Mouse (Mus musculus) forebrain, embryonic 11.5 days (tissue): ENCODE data around the gene Prdm12. TPM values are rescaled to one million over a fixed set of nuclear protein-coding genes. Genes with fewer than 3 reads are reported as not detected.

ENCODE experiments used
- ATAC-seq: fragments of 200-750 bp; cut with Nextera tagmentation; replicated peaks from 2 replicates; pipeline ENCODE4 v1.8.0; 2017; ENCODE audit warnings: moderate TSS enrichment; ENCODE audit not compliant: low FRiP score
- DNase-seq: peaks from one replicate; pipeline ENCODE4 v3.0.0-alpha.2; 2017; ENCODE audit warnings: low spot score
- H3K27ac ChIP-seq: fragments of 300-500 bp; sonication (generic); 2 replicates; pipeline ENCODE4 v1.5.1; 2014; ENCODE audit warnings: low read depth, low read length
- H3K27me3 ChIP-seq: fragments of 300-500 bp; sonication (generic); 2 replicates; pipeline ENCODE4 v1.6.1; 2014; ENCODE audit warnings: mild to moderate bottlenecking, low read length, mixed read lengths; ENCODE audit not compliant: control insufficient read depth, insufficient read depth
- H3K36me3 ChIP-seq: fragments of 300-500 bp; sonication (generic); 2 replicates; pipeline ENCODE4 v1.6.1; 2014; ENCODE audit warnings: mild to moderate bottlenecking, low read length, moderate library complexity, mixed read lengths; ENCODE audit not compliant: control insufficient read depth, insufficient read depth
- H3K4me1 ChIP-seq: fragments of 300-500 bp; sonication (generic); replicated peaks from 2 replicates; pipeline ENCODE4 v1.6.1; 2014; ENCODE audit warnings: low read length, mixed read lengths; ENCODE audit not compliant: control insufficient read depth, insufficient read depth
- H3K4me2 ChIP-seq: fragments of 300-500 bp; sonication (generic); 2 replicates; pipeline ENCODE4 v1.6.1; 2014; ENCODE audit warnings: low read depth, mild to moderate bottlenecking, low read length, moderate library complexity, mixed read lengths; ENCODE audit not compliant: severe bottlenecking
- H3K4me3 ChIP-seq: fragments of 300-500 bp; sonication (generic); 2 replicates; pipeline ENCODE4 v1.5.1; 2014; ENCODE audit warnings: low read depth, low read length
- H3K9ac ChIP-seq: fragments of 300-500 bp; sonication (generic); 2 replicates; pipeline ENCODE4 v1.6.1; 2014; ENCODE audit warnings: low read length
- H3K9me3 ChIP-seq: fragments of 300-500 bp; sonication (generic); 2 replicates; pipeline ENCODE4 v1.6.1; 2016; ENCODE audit warnings: low read length, mixed read lengths; ENCODE audit not compliant: control insufficient read depth
- WGBS: fragments of 180-500 bp; shearing (Covaris S2); extraction: QIAGEN DNeasy Blood & Tissue Kit; methylation state at CpG from one replicate; pipeline ENCODE4 v1.1.7; 2014; 5-methylcytosine and 5-hydroxymethylcytosine counted together
- polyA plus RNA-seq: library from polyadenylated mRNA; unstranded; fragments of >200 nt; fragmentation: Nextera tagmentation; extraction: Ambion mirVana; gene quantifications from 2 replicates; pipeline ENCODE4 v1.2.1, GENCODE M21; 2014

Prdm12 gene
- polyA plus RNA-seq, 1 experiment from 2014 or later, result 4.1 TPM

GRCm38 (mm10) chr2:31618484-31619161 is 21.2 kb upstream of the Prdm12 start:
- no peaks in the 10 kb centered on the region for H3K4me1 ChIP-seq
- H3K36me3 ChIP-seq, result peaks cover 5% of the 10 kb centered on the region; the same call in 1 of the 2 replicates
- WGBS, result 91% methylated on average over 14 of the region's 14 CpGs
- no peak overlapping the region for H3K9ac ChIP-seq
- ATAC-seq (no peak), DNase-seq (no peak)
- no peak overlapping the region for H3K27ac ChIP-seq
- no peaks in the 10 kb centered on the region for H3K27me3 ChIP-seq
- no peak overlapping the region for H3K4me2 ChIP-seq
- no peaks in the 10 kb centered on the region for H3K9me3 ChIP-seq
- H3K4me3 ChIP-seq, result no peak overlapping the region

DNA sequence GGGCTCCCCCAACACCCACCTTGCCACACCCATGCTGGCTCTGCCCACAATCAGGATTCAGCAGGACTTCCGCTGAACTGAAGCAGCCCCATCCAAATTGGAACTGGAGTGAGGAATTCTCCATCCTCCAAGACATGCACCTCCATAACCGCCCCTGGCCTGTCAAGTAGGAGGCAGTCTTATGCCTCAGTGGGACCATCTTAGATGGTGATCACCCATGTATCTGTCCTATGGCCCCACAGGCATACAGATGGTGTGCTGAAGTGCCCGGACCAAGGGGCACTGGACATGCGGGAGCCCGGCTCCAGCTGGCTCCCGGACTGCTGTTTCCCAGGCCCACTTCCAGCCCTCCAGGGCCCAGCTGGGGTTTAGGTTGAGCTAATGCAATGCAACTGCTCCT is 20.6 kb upstream of the Prdm12 start:
- Histone ChIP-seq H3K9me3 (no peaks in the 10 kb centered on the region), H3K9ac (no peak overlapping the region), H3K36me3 (peaks cover 5% of the 10 kb centered on the region; the same call in 1 of the 2 replicates), H3K4me3 (no peak overlapping the region), H3K27me3 (no peaks in the 10 kb centered on the region), H3K27ac (no peak overlapping the region), H3K4me1 (no peaks in the 10 kb centered on the region), H3K4me2 (no peak overlapping the region)
- ATAC-seq, result no peak
- 93% methylated on average over 6 of the region's 6 CpGs for WGBS
- no peak for DNase-seq

DNA sequence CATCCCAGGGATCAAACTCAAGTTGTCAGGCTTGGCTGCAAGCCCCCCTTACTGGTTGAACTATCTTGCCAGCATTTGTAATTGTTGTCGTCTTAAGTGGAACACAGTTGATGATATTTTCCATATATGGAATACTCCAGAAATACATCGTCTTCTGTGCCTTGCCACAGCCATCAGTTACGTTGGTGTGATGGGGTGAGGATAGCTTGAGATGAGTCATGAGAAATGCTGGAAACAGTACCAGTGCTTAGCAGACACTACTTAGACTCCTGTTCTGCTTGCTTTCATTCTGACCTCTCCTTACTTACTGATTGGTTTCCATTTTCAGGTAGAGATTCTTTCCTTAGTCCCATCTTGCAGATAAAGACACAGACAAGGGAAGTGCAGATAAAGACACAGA is 6.3 kb upstream of the Prdm12 start:
- peaks cover 62% of the 10 kb centered on the region for H3K27me3 ChIP-seq
- no peak overlapping the region for H3K27ac ChIP-seq
- no peak overlapping the region for H3K4me2 ChIP-seq
- DNase-seq (no peak), ATAC-seq (no peak)
- no peak overlapping the region for H3K9ac ChIP-seq
- H3K9me3 ChIP-seq, result no peaks in the 10 kb centered on the region
- peaks cover 29% of the 10 kb centered on the region for H3K4me1 ChIP-seq
- WGBS, result 76% methylated on average over 3 of the region's 3 CpGs
- no peaks in the 10 kb centered on the region for H3K36me3 ChIP-seq
- no peak overlapping the region for H3K4me3 ChIP-seq

DNA sequence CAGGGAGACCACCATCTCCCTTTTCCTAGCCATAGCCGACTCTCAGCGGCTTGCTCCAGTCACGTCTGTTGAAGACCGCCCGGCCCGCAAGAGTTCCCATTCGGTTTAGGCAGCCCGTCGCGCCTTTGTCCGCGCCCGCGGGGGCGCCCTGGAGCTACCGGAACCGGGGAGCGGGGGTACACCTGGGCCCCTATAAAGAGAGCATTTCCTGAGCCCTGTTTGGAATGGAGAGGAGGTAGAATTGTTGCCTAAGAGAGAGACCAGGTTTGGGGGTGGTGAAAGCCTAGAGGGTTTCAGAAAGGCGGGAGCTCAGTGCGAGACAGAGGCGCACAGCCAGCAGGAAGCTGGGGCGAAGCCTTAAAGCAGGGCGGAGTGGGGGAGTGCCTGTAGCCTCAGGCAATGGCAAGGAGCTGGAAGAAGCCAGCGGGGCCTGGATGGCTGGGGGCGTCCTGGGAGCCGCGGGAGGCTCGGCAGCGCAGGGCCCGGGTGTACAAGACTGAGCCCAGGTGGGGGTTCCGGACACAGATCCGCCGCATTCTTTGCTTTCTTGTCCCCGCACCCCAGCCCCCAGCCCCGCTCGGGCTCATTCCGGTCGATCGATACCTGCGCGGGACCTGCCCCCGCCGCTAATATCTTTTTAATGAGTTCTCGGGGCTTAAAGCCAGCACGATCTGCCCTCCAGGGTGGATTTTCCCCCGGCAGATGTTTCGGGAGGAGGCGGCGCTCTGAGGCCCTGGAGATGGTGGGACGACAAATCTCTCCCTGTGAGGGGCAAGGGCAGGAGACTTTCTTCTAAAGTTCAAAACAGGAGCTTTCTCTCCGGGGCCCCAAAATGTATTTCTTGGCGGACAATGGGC is 4.3 kb upstream of the Prdm12 start:
- no peaks in the 10 kb centered on the region for H3K36me3 ChIP-seq
- no peak overlapping the region for H3K27ac ChIP-seq
- ATAC-seq, result no peak
- H3K4me1 ChIP-seq, result peaks cover 44% of the 10 kb centered on the region
- WGBS, result under 1% methylated on average over 52 of the region's 52 CpGs
- peak overlapping the region; percentile 52 for H3K9ac ChIP-seq
- DNase-seq, result peak; percentile 70
- H3K9me3 ChIP-seq, result no peaks in the 10 kb centered on the region
- peak overlapping the region; percentile 31 for H3K4me3 ChIP-seq
- H3K4me2 ChIP-seq, result peak overlapping the region; percentile 70
- peaks cover 82% of the 10 kb centered on the region for H3K27me3 ChIP-seq

- H3K4me1 ChIP-seq, result peaks cover 46% of the 10 kb centered on the region
Measured at GRCm38 (mm10) chr2:31636138-31636741, 3.6 kb upstream of the Prdm12 start.

GRCm38 (mm10) chr2:31636742-31637141 is 3.1 kb upstream of the Prdm12 start:
- ATAC-seq (peak; percentile 83), DNase-seq (peak; percentile 87)
- Histone ChIP-seq H3K36me3 (no peaks in the 10 kb centered on the region), H3K4me1 (peaks cover 46% of the 10 kb centered on the region), H3K9ac (peak overlapping the region; percentile 52), H3K27me3 (peaks cover 93% of the 10 kb centered on the region), H3K4me2 (peak overlapping the region; percentile 70), H3K4me3 (peak overlapping the region; percentile 31), H3K9me3 (no peaks in the 10 kb centered on the region), H3K27ac (no peak overlapping the region)
- WGBS, result under 1% methylated on average over 35 of the region's 35 CpGs

More at GRCm38 (mm10) chr2:31636138-31636741, 3.6 kb upstream of the Prdm12 start:
- peak; percentile 4; the same call in 1 of the 2 replicates for ATAC-seq
- Histone ChIP-seq H3K4me3 (peak overlapping the region; percentile 31), H3K9me3 (no peaks in the 10 kb centered on the region), H3K27me3 (peaks cover 88% of the 10 kb centered on the region), H3K36me3 (no peaks in the 10 kb centered on the region), H3K27ac (no peak overlapping the region), H3K4me2 (peak overlapping the region; percentile 70), H3K9ac (peak overlapping the region; percentile 52)
- DNase-seq, result peak; percentile 79
- 0% methylated on average over 46 of the region's 48 CpGs for WGBS

GRCm38 (mm10) chr2:31637311-31637710 is 2.5 kb upstream of the Prdm12 start:
- ATAC-seq (no peak), DNase-seq (peak; percentile 57)
- Histone ChIP-seq H3K36me3 (no peaks in the 10 kb centered on the region), H3K4me2 (peak overlapping the region; percentile 70), H3K4me1 (peaks cover 46% of the 10 kb centered on the region), H3K4me3 (peak overlapping the region; percentile 31; the same call in 1 of the 2 replicates), H3K9me3 (no peaks in the 10 kb centered on the region), H3K27me3 (peaks cover 95% of the 10 kb centered on the region), H3K9ac (peak overlapping the region; percentile 35), H3K27ac (no peak overlapping the region)
- WGBS, result under 1% methylated on average over 12 of the region's 12 CpGs

DNA sequence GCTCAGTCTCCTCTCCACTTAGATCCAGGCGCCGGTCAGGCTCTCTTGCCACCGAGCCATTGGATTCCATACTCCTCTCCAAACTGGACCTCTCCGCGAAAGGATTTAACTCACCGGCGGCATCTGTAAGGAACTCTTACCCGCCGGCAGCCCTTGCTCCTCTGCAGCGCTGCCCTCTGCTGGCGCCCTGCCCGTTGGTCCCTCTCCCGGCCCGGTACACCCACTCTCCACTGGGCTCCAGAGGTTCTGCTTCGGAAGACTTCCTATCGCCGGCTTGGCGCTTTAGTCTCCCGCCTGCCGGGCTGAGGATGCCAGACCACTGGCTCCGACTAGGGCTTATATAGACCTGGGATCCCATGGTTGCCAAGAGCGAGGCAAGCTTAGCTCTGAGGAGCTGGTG is 2.0 kb upstream of the Prdm12 start:
- H3K4me3 ChIP-seq, result peak overlapping the region; percentile 31; the same call in 1 of the 2 replicates
- H3K36me3 ChIP-seq, result no peaks in the 10 kb centered on the region
- H3K27me3 ChIP-seq, result peaks cover 97% of the 10 kb centered on the region
- peak overlapping the region; percentile 70; the same call in 1 of the 2 replicates for H3K4me2 ChIP-seq
- H3K4me1 ChIP-seq, result peaks cover 46% of the 10 kb centered on the region
- H3K9me3 ChIP-seq, result no peaks in the 10 kb centered on the region
- no peak for ATAC-seq
- no peak overlapping the region for H3K27ac ChIP-seq
- H3K9ac ChIP-seq, result peak overlapping the region; percentile 35; the same call in 1 of the 2 replicates
- WGBS, result under 1% methylated on average over 22 of the region's 22 CpGs
- peak; percentile 81 for DNase-seq
